Mouse (Mus musculus) stomach, postnatal 0 days (tissue): ENCODE data around the gene Galntl6.

ENCODE experiments used
- CTCF ChIP-seq: IDR thresholded peaks from 2 replicates; pipeline ENCODE4 v1.5.1; 2016; ENCODE audit warnings: antibody characterized with exemption, low read depth, mild to moderate bottlenecking, moderate library complexity
- EP300 ChIP-seq: optimal IDR thresholded peaks from 2 replicates; pipeline ENCODE3; 2016; ENCODE audit warnings: antibody characterized with exemption

DNA sequence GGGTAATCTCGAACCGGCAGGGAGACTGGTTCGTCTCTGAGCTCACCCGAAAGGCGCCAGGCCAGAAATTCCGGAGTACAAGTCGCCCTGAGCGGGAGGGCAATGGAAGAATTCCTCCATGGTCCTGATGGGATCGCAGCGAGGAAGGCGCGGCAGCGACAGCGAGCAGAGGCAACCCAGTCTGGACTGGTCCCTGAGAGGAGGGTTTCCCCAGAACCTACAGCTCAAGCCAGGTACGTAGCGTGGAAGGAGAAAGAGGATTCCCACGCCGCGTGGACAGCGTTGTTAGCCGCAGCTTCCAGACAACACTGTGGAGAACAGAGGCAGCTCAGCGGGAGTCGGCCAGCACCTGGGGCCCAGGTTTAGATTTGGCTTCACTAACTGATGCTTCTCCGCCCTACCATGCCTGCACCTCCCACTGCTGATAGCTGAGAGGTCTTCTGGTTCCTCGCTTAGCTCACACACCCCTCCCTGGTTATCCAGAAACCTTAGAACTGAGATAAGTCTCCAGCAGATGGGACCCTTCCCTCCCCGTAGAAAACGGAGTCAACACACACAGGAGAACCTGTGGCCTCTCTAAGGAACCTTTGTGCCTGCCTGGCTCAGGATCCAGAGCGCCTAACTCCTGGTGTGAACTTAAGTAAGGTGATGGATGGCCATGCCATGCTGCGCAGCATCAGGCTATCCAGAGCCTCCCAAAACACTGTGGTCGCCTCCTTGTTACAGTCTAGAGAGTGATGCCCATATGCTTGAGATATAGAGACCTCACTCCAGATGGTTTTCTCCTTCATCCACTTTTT, 600 bp upstream of the Galntl6 start:
- TF ChIP-seq CTCF (no peak), EP300 (no peak)
